Mouse (Mus musculus) hindbrain, postnatal 0 days (tissue): ENCODE measurements at regions not wholly inside any gene's neighbourhood (a gene's known extent, or its start where the extent isn't known, plus 50 kb on each side); places are given as distances from the start of the nearest gene placed in this dataset.

ENCODE experiments used
- ATAC-seq: fragments of 200-750 bp; cut with Nextera tagmentation; 2 replicates; pipeline ENCODE4 v1.8.0; 2017; ENCODE audit warnings: mild to moderate bottlenecking, moderate TSS enrichment, moderate library complexity
- DNase-seq: peaks from one replicate; pipeline ENCODE4 v3.0.0-alpha.2; 2015; ENCODE audit warnings: low spot score
- H3K27ac ChIP-seq: fragments of 300-500 bp; sonication (generic); 2 replicates; pipeline ENCODE4 v1.5.1; 2014; ENCODE audit warnings: mild to moderate bottlenecking
- H3K27me3 ChIP-seq: fragments of 300-500 bp; sonication (generic); 2 replicates; pipeline ENCODE4 v1.6.1; 2014; ENCODE audit warnings: low read length, mixed read lengths; ENCODE audit not compliant: insufficient read depth
- H3K36me3 ChIP-seq: fragments of 300-500 bp; sonication (generic); 2 replicates; pipeline ENCODE4 v1.6.1; 2014; ENCODE audit warnings: low read length, mixed read lengths; ENCODE audit not compliant: insufficient read depth
- H3K4me1 ChIP-seq: fragments of 300-500 bp; sonication (generic); 2 replicates; pipeline ENCODE4 v1.6.1; 2014; ENCODE audit warnings: antibody characterized with exemption, low read length, mixed read lengths; ENCODE audit not compliant: insufficient read depth
- H3K4me2 ChIP-seq: fragments of 300-500 bp; sonication (generic); 2 replicates; pipeline ENCODE4 v1.6.1; 2014; ENCODE audit warnings: low read depth, mild to moderate bottlenecking, low read length, moderate library complexity, mixed read lengths
- H3K4me3 ChIP-seq: fragments of 300-500 bp; sonication (generic); 2 replicates; pipeline ENCODE4 v1.5.1; 2014; ENCODE audit warnings: low read length
- H3K9ac ChIP-seq: fragments of 300-500 bp; sonication (generic); replicated peaks from 2 replicates; pipeline ENCODE4 v1.6.1; 2014; ENCODE audit warnings: mild to moderate bottlenecking, low read length, moderate library complexity, mixed read lengths
- H3K9me3 ChIP-seq: fragments of 300-500 bp; sonication (generic); 2 replicates; pipeline ENCODE4 v1.6.1; 2016; ENCODE audit warnings: low read length, mixed read lengths
- CTCF ChIP-seq: IDR thresholded peaks from 2 replicates; pipeline ENCODE4 v1.5.1; 2016; ENCODE audit warnings: antibody characterized with exemption, control low read depth, low read depth
- WGBS: fragments of 180-500 bp; shearing (Covaris S2); extraction: QIAGEN DNeasy Blood & Tissue Kit; methylation state at CpG from one replicate; pipeline ENCODE4 v1.1.7; 2014; 5-methylcytosine and 5-hydroxymethylcytosine counted together

DNA sequence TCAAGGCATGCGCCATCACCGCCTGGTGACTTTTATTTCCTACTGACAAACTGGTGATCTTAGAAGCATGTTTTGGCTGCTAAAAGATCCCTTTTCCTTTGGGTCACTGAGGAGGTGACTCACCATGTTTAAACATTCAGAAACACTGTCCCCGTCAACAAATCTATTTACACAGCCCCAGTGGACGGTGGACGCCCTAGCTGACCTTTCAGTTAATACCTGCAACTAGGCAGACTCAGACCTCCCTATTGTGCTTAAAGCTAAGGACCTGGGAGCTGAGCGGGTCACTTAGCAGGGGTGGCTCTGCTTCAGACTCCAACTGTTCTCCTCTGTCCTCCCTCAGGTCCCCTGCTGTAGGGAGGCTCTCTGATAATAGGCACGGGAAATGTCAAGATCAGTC, 95.7 kb upstream of the Rbpj start:
- DNase-seq (no peak), ATAC-seq (no peak)
- WGBS: 87% methylated on average over 7 of the region's 7 CpGs
- H3K27ac ChIP-seq: no peak overlapping the region
- H3K9me3 ChIP-seq: no peaks in the 10 kb centered on the region
- no peaks in the 10 kb centered on the region for H3K27me3 ChIP-seq
- H3K9ac ChIP-seq: no peak overlapping the region
- H3K4me1 ChIP-seq: no peaks in the 10 kb centered on the region
- no peaks in the 10 kb centered on the region for H3K36me3 ChIP-seq
- H3K4me3 ChIP-seq: no peak overlapping the region
- no peak overlapping the region for H3K4me2 ChIP-seq
- no peak for TF ChIP-seq CTCF

DNA sequence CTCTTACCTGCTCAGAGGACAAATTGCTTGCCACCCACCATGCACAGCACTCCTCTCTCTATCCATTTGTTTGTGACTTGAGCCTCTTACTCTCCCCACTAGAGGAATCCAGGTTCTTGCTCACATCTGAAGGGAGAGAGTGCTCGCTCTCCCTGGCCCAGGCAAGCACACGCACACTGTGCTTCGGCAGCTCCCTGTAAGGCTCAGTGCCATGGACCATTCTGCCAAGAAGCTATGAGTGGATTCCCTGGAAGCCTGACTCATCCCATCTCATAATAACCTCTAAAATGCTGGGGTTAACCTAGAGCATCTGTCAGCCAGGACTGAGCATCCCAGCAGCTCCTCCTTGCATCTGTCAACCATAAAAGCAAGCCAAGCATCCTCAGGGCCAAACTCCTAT, 94.3 kb upstream of the Rbpj start:
- TF ChIP-seq CTCF: no peak
- Histone ChIP-seq H3K36me3 (no peaks in the 10 kb centered on the region), H3K4me3 (no peak overlapping the region), H3K27ac (no peak overlapping the region), H3K4me1 (no peaks in the 10 kb centered on the region), H3K27me3 (no peaks in the 10 kb centered on the region), H3K4me2 (no peak overlapping the region), H3K9me3 (no peaks in the 10 kb centered on the region), H3K9ac (no peak overlapping the region)
- 61% methylated on average over 3 of the region's 3 CpGs for WGBS
- ATAC-seq: no peak
- peak; percentile 17 for DNase-seq

DNA sequence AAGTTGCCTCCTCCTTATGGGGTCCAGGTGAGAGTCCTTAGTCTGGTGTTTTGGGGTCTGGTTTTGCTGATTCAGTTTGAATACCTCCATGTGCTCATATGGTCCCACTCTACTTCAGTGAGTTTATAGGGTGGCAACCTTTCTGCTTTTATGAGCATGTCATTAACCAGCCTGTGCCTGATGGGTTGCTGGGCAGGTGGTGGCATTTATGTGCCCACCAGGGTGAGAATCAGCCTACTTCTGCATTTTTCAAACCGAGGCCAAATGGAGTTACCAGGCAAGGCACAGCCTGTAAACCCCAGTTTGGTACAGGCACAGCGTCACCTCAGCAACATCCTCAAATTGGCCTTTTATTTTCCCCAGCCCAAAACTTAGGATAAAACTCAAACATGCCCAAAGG, 92.6 kb upstream of the Rbpj start:
- no peak for DNase-seq

DNA sequence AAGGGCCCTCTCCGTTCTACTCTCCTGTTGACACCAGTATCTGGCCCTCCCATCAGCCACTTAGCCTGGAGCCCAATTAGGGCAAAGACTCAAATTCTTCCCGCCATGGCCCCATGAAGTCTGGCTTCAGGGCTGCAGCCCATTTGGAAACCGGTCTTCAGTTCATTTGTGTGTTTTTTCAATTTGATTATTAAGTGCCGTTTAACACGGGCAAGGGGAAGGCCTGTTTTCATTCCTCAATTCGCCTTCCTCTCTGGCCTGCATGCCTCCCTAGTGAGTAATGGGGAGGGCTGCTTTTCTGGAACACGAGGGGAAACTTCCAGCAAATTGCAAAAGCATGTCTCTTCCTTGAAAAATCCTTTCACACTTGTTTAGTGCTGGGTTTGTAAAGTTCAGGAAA, 89.1 kb upstream of the Rbpj start:
- TF ChIP-seq CTCF: no peak
- ATAC-seq (no peak), DNase-seq (no peak)
- Histone ChIP-seq H3K36me3 (no peaks in the 10 kb centered on the region), H3K27me3 (no peaks in the 10 kb centered on the region), H3K4me1 (no peaks in the 10 kb centered on the region), H3K4me2 (no peak overlapping the region), H3K27ac (no peak overlapping the region), H3K4me3 (no peak overlapping the region), H3K9me3 (no peaks in the 10 kb centered on the region), H3K9ac (no peak overlapping the region)
- 72% methylated on average over 7 of the region's 7 CpGs for WGBS

More for the DNA sequence above, 92.6 kb upstream of the Rbpj start:
- 79% methylated on average over 2 of the region's 2 CpGs for WGBS
- no peak for ATAC-seq
- TF ChIP-seq CTCF: no peak
- H3K27me3 ChIP-seq: no peaks in the 10 kb centered on the region
- H3K9me3 ChIP-seq: no peaks in the 10 kb centered on the region
- no peaks in the 10 kb centered on the region for H3K4me1 ChIP-seq
- no peak overlapping the region for H3K27ac ChIP-seq
- no peak overlapping the region for H3K4me3 ChIP-seq
- H3K4me2 ChIP-seq: no peak overlapping the region
- H3K36me3 ChIP-seq: no peaks in the 10 kb centered on the region
- no peak overlapping the region for H3K9ac ChIP-seq

DNA sequence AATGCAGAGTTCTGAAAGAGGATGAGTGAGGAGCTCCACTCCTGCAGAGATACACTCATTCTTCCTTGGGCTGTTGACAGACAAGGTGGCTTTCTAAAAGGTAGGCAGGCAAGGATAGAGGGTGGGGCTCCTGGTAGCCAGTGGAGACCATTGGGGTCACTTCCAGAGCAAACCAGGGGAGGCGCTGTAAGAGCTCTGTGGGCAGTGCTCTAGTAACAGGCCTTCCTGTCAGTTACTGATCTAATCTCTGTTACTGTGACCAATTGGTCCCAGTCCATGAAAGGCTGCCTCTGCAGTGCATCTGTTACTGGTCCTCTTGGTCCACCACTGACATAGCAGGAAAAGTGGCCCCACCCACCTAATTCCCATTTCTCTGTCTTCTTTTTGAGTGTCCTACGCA, 88.3 kb upstream of the Rbpj start:
- no peak overlapping the region for H3K4me2 ChIP-seq
- no peaks in the 10 kb centered on the region for H3K27me3 ChIP-seq
- DNase-seq (no peak), ATAC-seq (no peak)
- no peak overlapping the region for H3K4me3 ChIP-seq
- no peaks in the 10 kb centered on the region for H3K36me3 ChIP-seq
- WGBS: 81% methylated on average over 2 of the region's 2 CpGs
- H3K4me1 ChIP-seq: no peaks in the 10 kb centered on the region
- no peaks in the 10 kb centered on the region for H3K9me3 ChIP-seq
- H3K27ac ChIP-seq: no peak overlapping the region
- H3K9ac ChIP-seq: no peak overlapping the region
- no peak for TF ChIP-seq CTCF

DNA sequence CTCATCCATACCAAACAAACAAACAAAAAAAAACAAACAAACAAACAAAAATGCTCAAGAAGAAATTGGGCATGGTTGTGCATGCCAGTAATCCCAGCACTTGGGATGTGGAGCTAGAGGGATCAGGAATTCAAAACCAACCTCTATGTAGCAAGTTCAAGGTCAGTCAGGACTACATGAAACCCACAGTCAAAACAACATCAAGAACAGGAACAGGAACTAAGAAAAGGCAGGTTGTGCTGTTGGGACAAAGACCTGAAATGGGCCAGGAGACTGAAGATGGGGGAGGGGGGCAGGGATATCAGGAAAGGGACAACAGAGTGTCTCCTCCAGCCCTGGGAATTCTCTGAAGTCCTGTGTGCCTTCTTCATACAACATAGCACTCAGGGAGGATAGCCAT, 87.8 kb upstream of the Rbpj start:
- no peak for TF ChIP-seq CTCF
- Histone ChIP-seq H3K4me2 (no peak overlapping the region), H3K4me1 (no peaks in the 10 kb centered on the region), H3K9ac (no peak overlapping the region), H3K27ac (no peak overlapping the region), H3K27me3 (no peaks in the 10 kb centered on the region), H3K4me3 (no peak overlapping the region), H3K9me3 (no peaks in the 10 kb centered on the region), H3K36me3 (no peaks in the 10 kb centered on the region)
- DNase-seq: no peak
- no peak for ATAC-seq

DNA sequence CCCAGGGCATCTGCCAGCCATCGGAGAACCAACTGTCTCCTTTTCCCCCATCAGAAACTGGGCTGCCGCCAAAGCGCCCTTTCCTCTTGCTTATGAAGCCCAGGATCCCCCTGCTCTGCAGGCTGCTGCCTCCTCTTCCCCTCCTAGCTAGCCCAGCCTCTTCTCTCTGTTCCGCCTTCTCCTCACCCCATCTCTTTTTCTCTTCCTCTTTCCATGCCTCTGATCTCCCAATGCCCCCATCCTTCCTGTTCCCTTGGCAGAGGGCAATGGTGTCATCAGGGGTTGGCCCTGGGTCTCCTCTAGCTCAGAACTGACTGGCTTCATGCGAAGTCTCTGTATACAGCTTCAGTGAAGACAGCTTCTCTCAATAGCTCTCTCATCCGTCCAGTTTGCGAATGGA, 87.4 kb upstream of the Rbpj start:
- Histone ChIP-seq H3K4me1 (no peaks in the 10 kb centered on the region), H3K9ac (no peak overlapping the region), H3K4me2 (no peak overlapping the region), H3K27ac (no peak overlapping the region), H3K27me3 (no peaks in the 10 kb centered on the region), H3K36me3 (no peaks in the 10 kb centered on the region), H3K4me3 (no peak overlapping the region), H3K9me3 (no peaks in the 10 kb centered on the region)
- ATAC-seq (no peak), DNase-seq (no peak)
- 93% methylated on average over 7 of the region's 7 CpGs for WGBS
- TF ChIP-seq CTCF: no peak
